Mouse (Mus musculus) embryonic facial prominence, embryonic 13.5 days (tissue): Measurements from ENCODE around the gene Ralgps2. TPM values are rescaled to one million over a fixed set of nuclear protein-coding genes. Genes with fewer than 3 reads are reported as not detected.
A peak's percentile ranks its signal among the peaks of the same experiment; 100 is the strongest.

Experiments used
- ATAC-seq: fragments of 200-750 bp; cut with Nextera tagmentation; 2 replicates; pipeline ENCODE4 v1.8.0; 2017; ENCODE audit warnings: low read depth; ENCODE audit not compliant: insufficient number of reproducible peaks, insufficient read depth, low FRiP score, low TSS enrichment
- H3K27ac ChIP-seq: fragments of 300-500 bp; sonication (generic); 2 replicates; pipeline ENCODE4 v1.5.1; 2015; ENCODE audit warnings: moderate library complexity, mild to moderate bottlenecking, inconsistent platforms
- H3K27me3 ChIP-seq: fragments of 300-500 bp; sonication (generic); 2 replicates; pipeline ENCODE4 v1.6.1; 2015; ENCODE audit warnings: mild to moderate bottlenecking, inconsistent platforms
- H3K36me3 ChIP-seq: fragments of 300-500 bp; sonication (generic); 2 replicates; pipeline ENCODE4 v1.6.1; 2015; ENCODE audit warnings: mild to moderate bottlenecking, inconsistent platforms
- H3K4me1 ChIP-seq: fragments of 300-500 bp; sonication (generic); 2 replicates; pipeline ENCODE4 v1.6.1; 2015; ENCODE audit warnings: inconsistent platforms
- H3K4me2 ChIP-seq: fragments of 300-500 bp; sonication (generic); 2 replicates; pipeline ENCODE4 v1.6.1; 2015; ENCODE audit warnings: moderate library complexity, mild to moderate bottlenecking, inconsistent platforms
- H3K4me3 ChIP-seq: fragments of 300-500 bp; sonication (generic); 2 replicates; pipeline ENCODE4 v1.5.1; 2015; ENCODE audit warnings: mild to moderate bottlenecking, inconsistent platforms
- H3K9ac ChIP-seq: fragments of 300-500 bp; sonication (generic); 2 replicates; pipeline ENCODE4 v1.6.1; 2015; ENCODE audit warnings: mild to moderate bottlenecking, inconsistent platforms
- H3K9me3 ChIP-seq: fragments of 300-500 bp; sonication (generic); 2 replicates; pipeline ENCODE4 v1.6.1; 2016; ENCODE audit warnings: inconsistent platforms
- WGBS: fragments of 180-500 bp; shearing (Covaris S2); methylation state at CpG from one replicate; pipeline ENCODE4 v1.1.7; 2015; ENCODE audit warnings: mixed read lengths; 5-methylcytosine and 5-hydroxymethylcytosine counted together
- polyA plus RNA-seq: library from polyadenylated mRNA; unstranded; fragments of >200 nt; fragmentation: Nextera tagmentation; extraction: Ambion mirVana; gene quantifications from 2 replicates; pipeline ENCODE4 v1.2.1, GENCODE M21; 2015

Ralgps2 gene
- polyA plus RNA-seq, 1 experiment from 2014 or later: 92.8 TPM

DNA sequence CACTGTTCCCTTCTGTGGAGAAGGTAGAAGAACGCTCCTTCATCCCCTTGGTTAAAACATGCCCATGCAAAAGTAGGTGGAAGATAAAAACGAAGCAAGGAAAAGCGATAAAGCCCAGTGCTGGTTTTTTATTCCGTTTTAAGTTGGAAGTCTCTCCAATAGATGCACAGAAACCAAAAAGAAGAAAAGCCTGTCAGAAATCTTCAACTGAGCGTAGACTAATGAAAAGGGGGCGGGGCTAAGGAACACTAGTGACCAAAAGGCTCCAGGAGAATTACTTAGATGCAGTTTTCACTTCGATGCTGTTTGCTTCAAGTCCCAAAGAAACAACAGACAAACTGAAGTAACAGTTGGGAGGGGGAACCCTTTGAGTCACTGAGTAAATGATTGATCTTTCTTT, 1.2 kb upstream of the Ralgps2 start:
- H3K9me3 ChIP-seq: no peaks in the 10 kb centered on the region
- H3K9ac ChIP-seq: no peak overlapping the region
- ATAC-seq: no peak
- H3K27me3 ChIP-seq: no peaks in the 10 kb centered on the region
- H3K27ac ChIP-seq: no peak overlapping the region
- no peaks in the 10 kb centered on the region for H3K36me3 ChIP-seq
- peak overlapping the region; percentile 87 for H3K4me2 ChIP-seq
- H3K4me1 ChIP-seq: peaks cover 10% of the 10 kb centered on the region; the same call in 1 of the 2 replicates
- H3K4me3 ChIP-seq: peak overlapping the region; percentile 91; the same call in 1 of the 2 replicates
- WGBS: 50% methylated on average over 7 of the region's 7 CpGs

- Histone ChIP-seq H3K4me1 (peaks cover 10% of the 10 kb centered on the region; the same call in 1 of the 2 replicates), H3K27me3 (no peaks in the 10 kb centered on the region), H3K27ac (no peak overlapping the region), H3K4me3 (peak overlapping the region; percentile 91), H3K9ac (peak overlapping the region; percentile 94), H3K4me2 (peak overlapping the region; percentile 87), H3K9me3 (no peaks in the 10 kb centered on the region), H3K36me3 (no peaks in the 10 kb centered on the region)
- no peak for ATAC-seq
- 2% methylated on average over 8 of the region's 8 CpGs for WGBS
Observed at GRCm38 (mm10) chr1:156940142-156940522, 706 bp upstream of the Ralgps2 start.

GRCm38 (mm10) chr1:156938705-156939242, 652 bp downstream of the Ralgps2 start:
- Histone ChIP-seq H3K9me3 (no peaks in the 10 kb centered on the region), H3K36me3 (no peaks in the 10 kb centered on the region)
- under 1% methylated on average over 47 of the region's 51 CpGs for WGBS

DNA sequence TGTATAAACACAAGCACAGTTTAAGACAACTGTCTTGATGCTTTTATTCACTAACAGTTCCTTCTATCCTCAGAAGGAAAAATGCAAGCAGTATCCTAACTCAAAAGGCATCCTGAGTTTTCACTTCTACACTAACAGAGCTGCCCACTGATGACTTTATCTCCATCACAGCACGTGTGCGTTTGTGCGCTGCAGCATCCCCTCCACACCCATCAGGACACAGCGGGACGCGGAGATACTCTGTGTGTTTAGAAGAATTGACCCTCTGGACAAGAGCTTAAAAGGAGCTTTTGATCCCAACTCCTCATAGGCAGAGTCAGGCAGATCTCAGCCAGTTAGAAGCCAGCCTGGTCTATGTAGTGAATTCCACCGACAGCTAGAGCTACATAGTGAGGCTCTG, 2.0 kb downstream of the Ralgps2 start:
- H3K9me3 ChIP-seq: no peaks in the 10 kb centered on the region
- no peaks in the 10 kb centered on the region for H3K36me3 ChIP-seq
- ATAC-seq: no peak
- H3K9ac ChIP-seq: no peak overlapping the region
- H3K4me2 ChIP-seq: peak overlapping the region; percentile 17; the same call in 1 of the 2 replicates
- 76% methylated on average over 7 of the region's 7 CpGs for WGBS
- H3K4me1 ChIP-seq: peaks cover 13% of the 10 kb centered on the region; the same call in 1 of the 2 replicates
- H3K27ac ChIP-seq: no peak overlapping the region
- H3K4me3 ChIP-seq: no peak overlapping the region
- no peaks in the 10 kb centered on the region for H3K27me3 ChIP-seq

More at GRCm38 (mm10) chr1:156938705-156939242, 652 bp downstream of the Ralgps2 start:
- peak; percentile 82 for ATAC-seq
- Histone ChIP-seq H3K9ac (peak overlapping the region; percentile 94), H3K27ac (peak overlapping the region; percentile 93), H3K27me3 (no peaks in the 10 kb centered on the region), H3K4me3 (peak overlapping the region; percentile 91), H3K4me1 (peaks cover 10% of the 10 kb centered on the region; the same call in 1 of the 2 replicates), H3K4me2 (peak overlapping the region; percentile 87)

- ATAC-seq: no peak
- Histone ChIP-seq H3K4me3 (no peak overlapping the region), H3K4me1 (peaks cover 26% of the 10 kb centered on the region), H3K27me3 (no peaks in the 10 kb centered on the region), H3K4me2 (no peak overlapping the region), H3K9me3 (no peaks in the 10 kb centered on the region), H3K27ac (no peak overlapping the region), H3K36me3 (no peaks in the 10 kb centered on the region), H3K9ac (no peak overlapping the region)
- 88% methylated on average over 7 of the region's 7 CpGs for WGBS
Observed at GRCm38 (mm10) chr1:156933712-156934111, 5.7 kb downstream of the Ralgps2 start.

DNA sequence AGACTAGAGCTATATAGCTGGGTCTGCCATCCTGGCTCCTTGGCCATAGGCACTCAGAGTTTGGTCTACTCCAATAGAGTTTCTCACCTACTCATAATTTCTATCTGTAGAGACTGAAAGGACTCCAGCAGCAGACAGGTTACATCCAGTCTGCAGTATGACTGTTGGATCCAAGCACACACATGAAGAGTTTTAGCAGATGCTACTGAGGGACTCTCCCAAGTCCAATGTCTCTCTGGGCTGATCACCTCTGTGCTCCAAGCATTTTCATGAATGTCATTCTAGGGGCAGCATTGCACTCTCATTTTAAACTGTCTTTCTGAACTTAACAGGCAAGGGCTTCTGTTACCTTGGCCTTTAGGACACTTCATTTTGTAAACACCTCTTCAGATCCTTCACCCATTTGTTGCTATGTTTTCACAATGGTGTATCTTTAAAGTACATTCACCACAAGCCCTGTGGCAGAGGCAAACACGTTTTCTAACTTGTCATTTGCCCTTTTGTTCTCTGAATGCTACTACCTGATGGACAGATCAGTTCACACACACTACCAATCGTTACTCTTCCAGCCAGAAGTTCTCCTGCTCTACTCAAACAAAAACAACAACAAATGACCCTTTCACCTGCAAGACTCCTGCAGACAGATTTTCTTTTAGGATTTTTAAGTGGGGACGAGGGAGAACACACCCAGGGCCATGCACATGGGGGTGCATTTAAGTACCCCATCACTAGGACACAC, 7.2 kb downstream of the Ralgps2 start:
- Histone ChIP-seq H3K4me3 (no peak overlapping the region), H3K27me3 (no peaks in the 10 kb centered on the region), H3K36me3 (no peaks in the 10 kb centered on the region), H3K9ac (no peak overlapping the region), H3K27ac (no peak overlapping the region), H3K9me3 (no peaks in the 10 kb centered on the region), H3K4me1 (peaks cover 21% of the 10 kb centered on the region), H3K4me2 (no peak overlapping the region)
- 39% methylated on average over 3 of the region's 3 CpGs for WGBS
- no peak for ATAC-seq

- no peak for ATAC-seq
- Histone ChIP-seq H3K9ac (no peak overlapping the region), H3K4me3 (no peak overlapping the region), H3K27ac (no peak overlapping the region), H3K4me1 (peaks cover 19% of the 10 kb centered on the region), H3K9me3 (no peaks in the 10 kb centered on the region), H3K4me2 (no peak overlapping the region), H3K27me3 (no peaks in the 10 kb centered on the region), H3K36me3 (no peaks in the 10 kb centered on the region)
- 63% methylated on average over 10 of the region's 10 CpGs for WGBS
Observed at GRCm38 (mm10) chr1:156931106-156931870, 8.1 kb downstream of the Ralgps2 start.

- 65% methylated on average over 5 of the region's 5 CpGs for WGBS
- Histone ChIP-seq H3K4me2 (no peak overlapping the region), H3K36me3 (no peaks in the 10 kb centered on the region), H3K9me3 (no peaks in the 10 kb centered on the region), H3K27ac (no peak overlapping the region), H3K27me3 (no peaks in the 10 kb centered on the region), H3K4me1 (peaks cover 19% of the 10 kb centered on the region), H3K4me3 (no peak overlapping the region), H3K9ac (no peak overlapping the region)
- ATAC-seq: no peak
Observed at GRCm38 (mm10) chr1:156930263-156930662, 9.2 kb downstream of the Ralgps2 start.

DNA sequence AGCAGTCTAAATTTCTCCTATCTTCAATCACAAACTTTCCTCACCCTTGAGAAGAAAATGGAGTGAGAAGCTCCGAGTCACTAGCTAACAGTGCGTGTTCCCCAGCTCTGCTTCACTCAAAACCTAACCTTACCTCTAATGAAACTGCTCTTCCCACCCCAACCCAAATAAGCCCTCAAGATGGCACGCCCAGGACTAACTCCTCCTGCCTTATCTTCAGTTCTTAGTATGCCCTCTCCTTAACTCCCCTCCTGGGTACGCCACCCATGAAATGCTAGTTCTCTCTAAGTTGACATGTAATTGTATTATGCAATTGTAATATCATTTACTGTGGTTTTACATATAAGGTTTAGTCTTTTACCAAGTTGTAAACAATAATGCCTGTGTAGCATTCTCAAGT, 11.2 kb downstream of the Ralgps2 start:
- Histone ChIP-seq H3K27ac (no peak overlapping the region), H3K4me1 (peaks cover 20% of the 10 kb centered on the region), H3K36me3 (no peaks in the 10 kb centered on the region), H3K4me3 (no peak overlapping the region), H3K9ac (no peak overlapping the region), H3K9me3 (no peaks in the 10 kb centered on the region), H3K27me3 (no peaks in the 10 kb centered on the region), H3K4me2 (no peak overlapping the region)
- 81% methylated on average over 4 of the region's 4 CpGs for WGBS
- ATAC-seq: no peak

DNA sequence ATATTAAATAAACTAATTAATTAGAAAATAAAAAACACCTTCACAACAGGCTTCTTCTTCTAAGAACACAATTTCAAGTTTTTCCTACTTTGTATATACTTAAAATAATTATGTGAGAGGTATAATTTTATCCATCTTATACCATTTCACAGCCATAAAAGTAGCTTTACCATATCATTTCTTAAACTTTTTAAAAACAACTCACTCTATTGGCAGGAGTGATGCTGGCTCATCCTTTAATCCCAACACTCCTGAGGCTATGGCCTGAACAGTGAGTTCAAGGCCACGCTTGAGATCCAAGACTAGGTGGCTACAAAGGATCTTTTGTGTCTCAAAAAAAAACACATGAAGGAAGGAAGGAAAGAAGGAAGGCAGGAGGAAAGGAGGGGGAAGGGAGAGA, 15.9 kb downstream of the Ralgps2 start:
- no peaks in the 10 kb centered on the region for H3K9me3 ChIP-seq
- no peak for ATAC-seq
- H3K9ac ChIP-seq: no peak overlapping the region
- H3K27me3 ChIP-seq: no peaks in the 10 kb centered on the region
- no peak overlapping the region for H3K4me2 ChIP-seq
- peaks cover 32% of the 10 kb centered on the region for H3K4me1 ChIP-seq
- no peak overlapping the region for H3K4me3 ChIP-seq
- 72% methylated on average over 1 of the region's 1 CpGs for WGBS
- H3K36me3 ChIP-seq: no peaks in the 10 kb centered on the region
- no peak overlapping the region for H3K27ac ChIP-seq

DNA sequence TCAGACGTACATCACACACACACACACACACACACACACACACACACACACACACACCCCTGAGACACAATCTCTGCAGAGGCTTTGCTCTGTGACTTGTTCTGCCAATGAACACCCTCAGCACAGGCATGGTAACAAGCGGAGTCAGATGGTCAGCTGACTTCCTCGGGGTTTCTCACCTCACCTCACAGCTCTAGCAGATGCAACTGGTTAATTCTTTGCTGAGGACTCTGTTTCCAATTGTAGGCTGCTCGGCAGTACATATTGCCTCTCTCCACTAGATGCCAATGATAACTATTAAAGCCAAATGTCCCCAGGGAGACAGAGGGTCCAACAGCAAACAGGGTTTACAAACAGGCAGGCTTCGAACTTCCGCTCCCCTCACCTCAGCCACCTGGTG, 16.5 kb downstream of the Ralgps2 start:
- Histone ChIP-seq H3K4me1 (peaks cover 33% of the 10 kb centered on the region), H3K9ac (no peak overlapping the region), H3K9me3 (no peaks in the 10 kb centered on the region), H3K4me3 (no peak overlapping the region), H3K36me3 (no peaks in the 10 kb centered on the region), H3K4me2 (no peak overlapping the region), H3K27me3 (no peaks in the 10 kb centered on the region), H3K27ac (no peak overlapping the region)
- ATAC-seq: no peak; the same call in 1 of the 2 replicates
- WGBS: 38% methylated on average over 6 of the region's 6 CpGs
